Mouse (Mus musculus): ENCODE data around the gene Gmds. TPM values are rescaled to one million over a fixed set of nuclear protein-coding genes. Genes with fewer than 3 reads are reported as not detected.

Gmds gene
- total RNA-seq, 1 experiment = 7.3 TPM

DNA sequence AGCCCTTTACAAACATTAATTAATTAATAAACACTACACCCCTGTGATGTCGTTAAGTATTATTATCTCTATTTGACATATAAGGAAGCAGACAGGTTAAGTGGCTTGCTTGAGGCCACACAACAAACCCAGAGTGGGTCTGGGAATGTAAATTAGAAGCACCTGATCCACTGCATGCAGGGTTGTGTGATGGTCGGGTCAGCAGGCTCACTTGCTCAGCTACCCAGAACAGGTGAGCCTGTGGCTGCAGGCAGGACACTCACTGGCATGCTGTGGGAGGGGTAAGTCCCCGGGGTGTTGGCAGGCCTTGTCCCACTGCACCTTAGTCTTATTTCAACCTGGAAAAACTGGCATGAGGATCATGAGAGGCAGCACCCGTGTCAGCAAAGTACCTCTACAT, 484.5 kb downstream of the Gmds start:
- in situ Hi-C loops (cut with MboI; ENCODE audit: low sequenced_read_pairs in 2 of 2, unreplicated experiment in 2 of 2) = no loop called here
- no peak for DNase-seq (ENCODE audit: low read depth, low spot score)
- no peak for TF ChIP-seq ZC3H11A (IDR thresholded peaks at IDR 0.05; ENCODE audit: borderline replicate concordance, low read depth, low read length)
- no peak for TF ChIP-seq MAFK (IDR thresholded peaks at IDR 0.05; ENCODE audit: insufficient read depth, low read depth, low read length)
- TF ChIP-seq ZNF384 (IDR thresholded peaks at IDR 0.05; ENCODE audit: low read depth, low read length) = no peak
- TF ChIP-seq CHD2 (IDR thresholded peaks at IDR 0.05; ENCODE audit: low read depth, low read length) = no peak
- TF ChIP-seq HCFC1 (IDR thresholded peaks at IDR 0.05; ENCODE audit: borderline replicate concordance, insufficient read depth, low read length) = no peak

GRCm38 (mm10) chr13:31853564-31853963, 485.0 kb downstream of the Gmds start:
- Histone ChIP-seq H3K4me1 (ENCODE audit: control insufficient read depth in 2 of 2, insufficient read depth in 2 of 2, low read length in 2 of 2, poor library complexity in 1 of 2) (no peaks in the 10 kb centered on the region), H3K27ac (ENCODE audit: insufficient read depth, low read depth, low read length, poor library complexity, severe bottlenecking) (no peak overlapping the region), H3K9ac (ENCODE audit: insufficient read depth, low read depth, low read length, poor library complexity, severe bottlenecking) (no peak overlapping the region), H3K36me3 (ENCODE audit: control insufficient read depth, insufficient read depth, low read length, poor library complexity, severe bottlenecking) (no peaks in the 10 kb centered on the region), H3K9me3 (ENCODE audit: control insufficient read depth, insufficient read depth, low read depth, low read length) (no peaks in the 10 kb centered on the region), H3K4me3 (ENCODE audit: insufficient read depth in 1 of 2, low read depth in 1 of 2, low read length in 2 of 2, poor library complexity in 1 of 2, severe bottlenecking in 1 of 2) (no peak overlapping the region)
- no peak for DNase-seq (ENCODE audit: low read depth, low spot score)
- TF ChIP-seq ZC3H11A (IDR thresholded peaks at IDR 0.05; ENCODE audit: borderline replicate concordance, low read depth, low read length) = no peak
- TF ChIP-seq MAFK (IDR thresholded peaks at IDR 0.05; ENCODE audit: insufficient read depth, low read depth, low read length) = no peak
- TF ChIP-seq ZNF384 (IDR thresholded peaks at IDR 0.05; ENCODE audit: low read depth, low read length) = no peak
- TF ChIP-seq HCFC1 (IDR thresholded peaks at IDR 0.05; ENCODE audit: borderline replicate concordance, insufficient read depth, low read length) = no peak
- no peak for TF ChIP-seq CHD2 (IDR thresholded peaks at IDR 0.05; ENCODE audit: low read depth, low read length)
- in situ Hi-C loops (cut with MboI; ENCODE audit: low sequenced_read_pairs in 2 of 2, unreplicated experiment in 2 of 2) = no loop called here

More for the DNA sequence above, 484.5 kb downstream of the Gmds start:
- no peaks in the 10 kb centered on the region for H3K4me1 ChIP-seq (ENCODE audit: control insufficient read depth in 2 of 2, insufficient read depth in 2 of 2, low read length in 2 of 2, poor library complexity in 1 of 2)
- H3K36me3 ChIP-seq (ENCODE audit: control insufficient read depth, insufficient read depth, low read length, poor library complexity, severe bottlenecking) = no peaks in the 10 kb centered on the region
- no peak overlapping the region for H3K27ac ChIP-seq (ENCODE audit: insufficient read depth, low read depth, low read length, poor library complexity, severe bottlenecking)
- no peaks in the 10 kb centered on the region for H3K9me3 ChIP-seq (ENCODE audit: control insufficient read depth, insufficient read depth, low read depth, low read length)
- H3K4me3 ChIP-seq (ENCODE audit: insufficient read depth in 1 of 2, low read depth in 1 of 2, low read length in 2 of 2, poor library complexity in 1 of 2, severe bottlenecking in 1 of 2) = no peak overlapping the region
- H3K9ac ChIP-seq (ENCODE audit: insufficient read depth, low read depth, low read length, poor library complexity, severe bottlenecking) = no peak overlapping the region

GRCm38 (mm10) chr13:31849258-31849971, 489.1 kb downstream of the Gmds start:
- in situ Hi-C loops (cut with MboI; ENCODE audit: low sequenced_read_pairs in 2 of 2, unreplicated experiment in 2 of 2) = no loop called here
- no peak overlapping the region for H3K27ac ChIP-seq (ENCODE audit: insufficient read depth, low read depth, low read length, poor library complexity, severe bottlenecking)
- no peak overlapping the region for H3K4me3 ChIP-seq (ENCODE audit: insufficient read depth in 1 of 2, low read depth in 1 of 2, low read length in 2 of 2, poor library complexity in 1 of 2, severe bottlenecking in 1 of 2)
- no peaks in the 10 kb centered on the region for H3K4me1 ChIP-seq (ENCODE audit: control insufficient read depth in 2 of 2, insufficient read depth in 2 of 2, low read length in 2 of 2, poor library complexity in 1 of 2)
- no peak overlapping the region for H3K9ac ChIP-seq (ENCODE audit: insufficient read depth, low read depth, low read length, poor library complexity, severe bottlenecking)
- H3K9me3 ChIP-seq (ENCODE audit: control insufficient read depth, insufficient read depth, low read depth, low read length) = no peaks in the 10 kb centered on the region
- TF ChIP-seq ZC3H11A (IDR thresholded peaks at IDR 0.05; ENCODE audit: borderline replicate concordance, low read depth, low read length) = no peak
- TF ChIP-seq ZNF384 (IDR thresholded peaks at IDR 0.05; ENCODE audit: low read depth, low read length) = no peak
- no peak for TF ChIP-seq CHD2 (IDR thresholded peaks at IDR 0.05; ENCODE audit: low read depth, low read length)
- TF ChIP-seq HCFC1 (IDR thresholded peaks at IDR 0.05; ENCODE audit: borderline replicate concordance, insufficient read depth, low read length) = no peak
- TF ChIP-seq MAFK (IDR thresholded peaks at IDR 0.05; ENCODE audit: insufficient read depth, low read depth, low read length) = no peak
- DNase-seq (ENCODE audit: low read depth, low spot score) = no peak
- H3K36me3 ChIP-seq (ENCODE audit: control insufficient read depth, insufficient read depth, low read length, poor library complexity, severe bottlenecking) = no peaks in the 10 kb centered on the region

DNA sequence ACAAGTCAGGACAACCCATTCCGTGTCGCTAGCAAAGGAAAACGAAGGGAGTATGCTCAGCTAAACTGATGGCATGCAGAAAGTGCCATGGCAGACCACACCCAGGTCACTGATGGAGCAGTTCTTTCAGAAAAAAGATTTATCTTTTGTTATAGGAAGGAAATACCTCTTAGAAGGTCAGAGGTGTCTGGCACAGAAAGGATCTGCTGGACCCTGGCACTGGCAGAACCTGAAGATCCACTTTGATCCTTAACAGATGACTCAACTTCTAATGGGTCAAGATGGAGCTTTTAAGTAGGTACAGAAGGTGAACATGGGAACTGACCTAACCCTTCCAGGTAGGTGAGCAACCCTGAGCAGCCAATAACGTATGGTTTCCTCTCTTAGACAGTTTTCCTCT, 502.7 kb downstream of the Gmds start:
- H3K4me1 ChIP-seq (ENCODE audit: control insufficient read depth in 2 of 2, insufficient read depth in 2 of 2, low read length in 2 of 2, poor library complexity in 1 of 2) = no peaks in the 10 kb centered on the region
- no peak overlapping the region for H3K9ac ChIP-seq (ENCODE audit: insufficient read depth, low read depth, low read length, poor library complexity, severe bottlenecking)
- H3K4me3 ChIP-seq (ENCODE audit: insufficient read depth in 1 of 2, low read depth in 1 of 2, low read length in 2 of 2, poor library complexity in 1 of 2, severe bottlenecking in 1 of 2) = no peak overlapping the region
- H3K36me3 ChIP-seq (ENCODE audit: control insufficient read depth, insufficient read depth, low read length, poor library complexity, severe bottlenecking) = no peaks in the 10 kb centered on the region
- no peak for DNase-seq (ENCODE audit: low read depth, low spot score)
- no peaks in the 10 kb centered on the region for H3K9me3 ChIP-seq (ENCODE audit: control insufficient read depth, insufficient read depth, low read depth, low read length)
- in situ Hi-C loops (cut with MboI; ENCODE audit: low sequenced_read_pairs in 2 of 2, unreplicated experiment in 2 of 2) = no loop called here
- no peak overlapping the region for H3K27ac ChIP-seq (ENCODE audit: insufficient read depth, low read depth, low read length, poor library complexity, severe bottlenecking)
- TF ChIP-seq HCFC1 (IDR thresholded peaks at IDR 0.05; ENCODE audit: borderline replicate concordance, insufficient read depth, low read length) (no peak), MAFK (IDR thresholded peaks at IDR 0.05; ENCODE audit: insufficient read depth, low read depth, low read length) (no peak), ZC3H11A (IDR thresholded peaks at IDR 0.05; ENCODE audit: borderline replicate concordance, low read depth, low read length) (no peak), ZNF384 (IDR thresholded peaks at IDR 0.05; ENCODE audit: low read depth, low read length) (no peak), CHD2 (IDR thresholded peaks at IDR 0.05; ENCODE audit: low read depth, low read length) (no peak)

Measured in ES-E14 (cell line).